Mouse (Mus musculus): Measurements from ENCODE around the gene Heatr4. TPM values are rescaled to one million over a fixed set of nuclear protein-coding genes. Genes with fewer than 3 reads are reported as not detected.
"Not testable (repeated sequence)": the region's sequence is repeated elsewhere in the genome, so short reads cannot be mapped to it uniquely, and the experiment has no call there.

Gene Heatr4
- polyA plus RNA-seq, 1 experiment from 2014 or later, result not detected

DNA sequence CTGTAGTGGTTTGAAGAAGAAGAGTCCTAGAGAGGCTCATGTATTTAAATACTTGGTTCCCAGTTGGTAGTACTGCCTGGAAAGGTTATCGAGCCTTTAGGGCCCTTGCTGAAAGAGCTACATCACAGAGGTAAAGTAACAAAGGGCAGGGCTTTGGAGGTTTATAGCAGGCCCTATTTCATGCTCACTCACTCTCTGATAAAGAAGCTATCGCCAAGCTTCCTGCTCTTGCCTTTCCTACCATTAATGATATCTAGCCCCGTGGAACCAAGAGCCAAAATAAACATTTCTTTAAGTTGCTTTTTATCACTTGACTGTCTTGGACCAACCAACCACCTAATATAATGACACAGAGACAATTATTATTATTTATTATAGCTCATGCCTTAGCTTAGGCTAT lies 15.8 kb upstream of the Heatr4 start:
- TF ChIP-seq EP300 (IDR thresholded peaks at IDR 0.05) (no peak), CTCF (IDR thresholded peaks at IDR 0.05) (no peak)
- H3K4me2 ChIP-seq (replicated peaks; ENCODE audit: low read depth, low read length), result no peak overlapping the region
- H3K4me3 ChIP-seq (ENCODE audit: low read depth, low read length), result no peak overlapping the region
- H3K36me3 ChIP-seq (ENCODE audit: insufficient read depth, low read length), result no peaks in the 10 kb centered on the region
- no peak for DNase-seq (ENCODE audit: low spot score)
- ATAC-seq, result peak; percentile 16; the same call in 1 of the 2 replicates
- H3K27ac ChIP-seq (ENCODE audit: low read length), result no peak overlapping the region
- whole genome bisulfite sequencing, result 28% methylated on average over 3 of the region's 3 CpGs
- H3K4me1 ChIP-seq (ENCODE audit: insufficient read depth, low read depth, low read length), result no peaks in the 10 kb centered on the region
- H3K9ac ChIP-seq (replicated peaks; ENCODE audit: low read depth), result no peak overlapping the region
- no peaks in the 10 kb centered on the region for H3K27me3 ChIP-seq (replicated peaks; ENCODE audit: insufficient read depth, low read length)
- H3K9me3 ChIP-seq (ENCODE audit: low read length), result no peaks in the 10 kb centered on the region

- WGBS, result 33% methylated on average over 8 of the region's 8 CpGs
- H3K27me3 ChIP-seq (replicated peaks; ENCODE audit: insufficient read depth, low read length); H3K4me1 ChIP-seq (ENCODE audit: insufficient read depth, low read depth, low read length); H3K4me2 ChIP-seq (replicated peaks; ENCODE audit: low read depth, low read length); H3K36me3 ChIP-seq (ENCODE audit: insufficient read depth, low read length); H3K9me3 ChIP-seq (ENCODE audit: low read length); H3K9ac ChIP-seq (replicated peaks; ENCODE audit: low read depth); H3K4me3 ChIP-seq (ENCODE audit: low read depth, low read length); H3K27ac ChIP-seq (ENCODE audit: low read length): not testable (repeated sequence)
- peak; percentile 83 for DNase-seq (ENCODE audit: low spot score)
- ATAC-seq, result peak; percentile 88
Measured at GRCm38 (mm10) chr12:83999237-83999636, 14.6 kb upstream of the Heatr4 start.

GRCm38 (mm10) chr12:83998341-83999107 lies 13.9 kb upstream of the Heatr4 start:
- Histone ChIP-seq H3K9ac (replicated peaks; ENCODE audit: low read depth) (no peak overlapping the region), H3K4me1 (ENCODE audit: insufficient read depth, low read depth, low read length) (no peaks in the 10 kb centered on the region), H3K4me2 (replicated peaks; ENCODE audit: low read depth, low read length) (no peak overlapping the region), H3K9me3 (ENCODE audit: low read length) (no peaks in the 10 kb centered on the region), H3K36me3 (ENCODE audit: insufficient read depth, low read length) (no peaks in the 10 kb centered on the region), H3K27me3 (replicated peaks; ENCODE audit: insufficient read depth, low read length) (no peaks in the 10 kb centered on the region), H3K27ac (ENCODE audit: low read length) (no peak overlapping the region), H3K4me3 (ENCODE audit: low read depth, low read length) (no peak overlapping the region)
- no peak for TF ChIP-seq EP300 (IDR thresholded peaks at IDR 0.05)
- no peak for TF ChIP-seq CTCF (IDR thresholded peaks at IDR 0.05)
- DNase-seq (ENCODE audit: low spot score) (peak; percentile 47), ATAC-seq (no peak)
- 40% methylated on average over 11 of the region's 11 CpGs for WGBS

DNA sequence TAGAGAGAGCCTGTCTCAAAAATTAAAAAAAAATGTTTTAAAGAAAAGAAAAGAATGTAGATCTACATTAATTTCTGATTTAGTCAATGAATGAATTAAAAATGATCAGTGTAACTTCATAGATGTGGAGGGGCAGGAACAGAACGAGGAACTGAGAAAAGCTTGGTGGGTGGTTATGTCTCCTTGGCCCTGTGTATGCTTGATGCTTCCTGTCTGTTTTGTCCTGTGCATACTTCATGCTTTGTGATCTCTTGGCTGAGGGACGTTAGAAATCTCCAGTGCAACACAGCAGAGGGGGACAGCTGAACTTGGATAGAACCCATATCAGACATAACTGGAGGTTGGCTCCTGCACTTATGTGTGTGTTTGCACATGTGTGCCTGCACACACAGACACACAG lies 12.6 kb upstream of the Heatr4 start:
- WGBS, result 45% methylated on average over 2 of the region's 2 CpGs
- H3K27ac ChIP-seq (ENCODE audit: low read length), result no peak overlapping the region
- DNase-seq (ENCODE audit: low spot score) (no peak), ATAC-seq (no peak)
- H3K4me2 ChIP-seq (replicated peaks; ENCODE audit: low read depth, low read length), result no peak overlapping the region
- no peaks in the 10 kb centered on the region for H3K9me3 ChIP-seq (ENCODE audit: low read length)
- no peaks in the 10 kb centered on the region for H3K36me3 ChIP-seq (ENCODE audit: insufficient read depth, low read length)
- TF ChIP-seq CTCF (IDR thresholded peaks at IDR 0.05) (no peak), EP300 (IDR thresholded peaks at IDR 0.05) (no peak)
- no peaks in the 10 kb centered on the region for H3K4me1 ChIP-seq (ENCODE audit: insufficient read depth, low read depth, low read length)
- H3K9ac ChIP-seq (replicated peaks; ENCODE audit: low read depth), result no peak overlapping the region
- no peak overlapping the region for H3K4me3 ChIP-seq (ENCODE audit: low read depth, low read length)
- no peaks in the 10 kb centered on the region for H3K27me3 ChIP-seq (replicated peaks; ENCODE audit: insufficient read depth, low read length)

DNA sequence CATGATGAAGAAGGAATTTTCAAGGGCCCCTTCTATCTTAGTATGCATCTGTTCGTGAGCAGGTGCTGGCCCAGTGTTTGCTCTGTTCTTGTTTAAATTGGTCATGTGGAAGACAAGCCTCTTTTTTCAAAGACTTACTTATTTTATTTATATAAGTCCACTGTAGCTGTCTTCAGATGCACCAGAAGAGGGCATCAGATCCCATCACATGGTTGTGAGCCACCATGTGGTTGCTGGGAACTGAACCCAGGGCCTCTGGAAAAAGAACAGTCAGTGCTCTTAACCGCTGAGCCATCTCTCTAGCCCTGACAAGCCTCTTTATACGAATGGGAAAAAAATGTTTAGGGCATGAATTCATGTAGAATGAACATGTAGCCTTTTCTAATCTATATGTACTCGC lies 4.7 kb upstream of the Heatr4 start:
- Histone ChIP-seq H3K4me2 (replicated peaks; ENCODE audit: low read depth, low read length) (peak overlapping the region; percentile 60; the same call in 1 of the 2 replicates), H3K9ac (replicated peaks; ENCODE audit: low read depth) (no peak overlapping the region), H3K9me3 (ENCODE audit: low read length) (no peaks in the 10 kb centered on the region), H3K4me3 (ENCODE audit: low read depth, low read length) (0 out of 2 replicates have a peak overlapping the region, but pooled peaks have one; percentile 67), H3K36me3 (ENCODE audit: insufficient read depth, low read length) (no peaks in the 10 kb centered on the region), H3K27ac (ENCODE audit: low read length) (no peak overlapping the region), H3K4me1 (ENCODE audit: insufficient read depth, low read depth, low read length) (peaks cover 12% of the 10 kb centered on the region; the same call in 1 of the 2 replicates), H3K27me3 (replicated peaks; ENCODE audit: insufficient read depth, low read length) (no peaks in the 10 kb centered on the region)
- WGBS, result 91% methylated on average over 4 of the region's 4 CpGs
- ATAC-seq, result no peak
- DNase-seq (ENCODE audit: low spot score), result no peak
- TF ChIP-seq CTCF (IDR thresholded peaks at IDR 0.05), result peak; percentile 43
- no peak for TF ChIP-seq EP300 (IDR thresholded peaks at IDR 0.05)

DNA sequence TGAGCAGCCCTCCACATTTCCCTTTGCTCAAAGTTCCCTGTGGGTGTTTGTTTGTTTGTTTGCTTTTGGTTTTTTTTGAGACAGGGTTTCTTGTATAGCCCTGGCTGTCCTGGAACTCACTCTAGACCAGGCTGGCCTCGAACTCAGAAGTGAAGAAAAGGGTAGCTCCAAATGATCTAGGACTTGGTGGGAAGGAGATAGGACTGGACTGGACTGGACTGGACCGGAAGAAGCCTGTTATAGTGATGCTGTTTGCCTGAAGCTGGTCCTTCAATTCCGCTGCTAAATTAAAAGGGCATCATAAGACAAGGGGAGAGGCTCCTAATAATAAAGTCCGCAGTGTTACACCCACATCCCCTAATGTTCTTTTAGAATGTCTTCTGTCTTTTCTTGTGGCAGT lies 3.8 kb upstream of the Heatr4 start:
- no peak for TF ChIP-seq CTCF (IDR thresholded peaks at IDR 0.05)
- TF ChIP-seq EP300 (IDR thresholded peaks at IDR 0.05), result no peak; the same call in 1 of the 2 replicates
- Histone ChIP-seq H3K36me3 (ENCODE audit: insufficient read depth, low read length) (no peaks in the 10 kb centered on the region), H3K27ac (ENCODE audit: low read length) (peak overlapping the region; percentile 97), H3K4me1 (ENCODE audit: insufficient read depth, low read depth, low read length) (peaks cover 12% of the 10 kb centered on the region; the same call in 1 of the 2 replicates), H3K9ac (replicated peaks; ENCODE audit: low read depth) (peak overlapping the region; percentile 68), H3K9me3 (ENCODE audit: low read length) (no peaks in the 10 kb centered on the region), H3K4me2 (replicated peaks; ENCODE audit: low read depth, low read length) (peak overlapping the region; percentile 60), H3K4me3 (ENCODE audit: low read depth, low read length) (peak overlapping the region; percentile 67), H3K27me3 (replicated peaks; ENCODE audit: insufficient read depth, low read length) (no peaks in the 10 kb centered on the region)
- 57% methylated on average over 4 of the region's 4 CpGs for WGBS
- no peak for ATAC-seq
- DNase-seq (ENCODE audit: low spot score), result peak; percentile 39

All from lung, postnatal 0 days (tissue).